Mouse (Mus musculus) erythroblast, adult 5-6 weeks (primary cell): ENCODE measurements around the gene Uxs1. TPM values are rescaled to one million over a fixed set of nuclear protein-coding genes. Genes with fewer than 3 reads are reported as not detected.

Experiments used
- ATAC-seq: replicated peaks from 2 replicates; pipeline ENCODE4 v1.8.0; 2016; ENCODE audit warnings: moderate number of reproducible peaks, mild to moderate bottlenecking, moderate TSS enrichment, inconsistent platforms; ENCODE audit not compliant: poor library complexity, low FRiP score, severe bottlenecking
- total RNA-seq, 2 experiments: library from RNA; stranded (forward) in 1 of 2; stranded (reverse) in 1 of 2; fragments of 150-400 nt in 1 of 2; fragments of 200-764, 138-1000 nt in 1 of 2; gene quantifications; 2 replicates each; pipeline versions ENCODE4 v1.2.3 to v1.2.4; 2015 to 2017; ENCODE audit warnings: low replicate concordance in 2 of 2

Gene Uxs1
- total RNA-seq (2015; ENCODE audit: low replicate concordance) (2.9 and 6.9 TPM in 2 replicates), total RNA-seq (2017; ENCODE audit: low replicate concordance) (4.9 and 9.4 TPM in 2 replicates)

- ATAC-seq, result peak; percentile 97
Measured at GRCm38 (mm10) chr1:43827763-43828194, at the start of gene Uxs1. Uxs1 (minus strand) TSS chr1:43827800.

DNA sequence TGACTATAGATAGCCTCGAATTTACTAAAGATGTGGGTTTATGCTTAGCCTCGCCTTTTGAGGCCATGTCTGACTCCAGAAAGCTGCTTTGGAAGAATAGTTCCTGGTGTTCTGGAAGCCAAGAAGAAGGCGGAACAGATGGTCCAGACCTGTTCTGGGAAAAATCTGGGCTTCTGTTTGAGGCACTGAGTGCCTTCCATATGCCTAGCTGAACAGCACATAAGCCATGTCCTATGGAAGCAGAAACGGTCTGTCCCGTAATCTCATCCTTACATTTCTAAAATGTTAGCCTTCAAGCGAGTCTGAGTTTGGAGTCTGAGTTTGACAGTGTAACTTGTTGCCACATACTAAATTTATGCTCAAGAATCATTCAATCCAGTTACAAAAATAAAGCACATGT is 49.6 kb upstream of the Uxs1 start:
- ATAC-seq, result no peak

- ATAC-seq, result no peak
Measured at GRCm38 (mm10) chr1:43871116-43871515, 43.5 kb upstream of the Uxs1 start.

- no peak for ATAC-seq
Measured at GRCm38 (mm10) chr1:43868510-43868909, 40.9 kb upstream of the Uxs1 start.

- no peak for ATAC-seq
Measured at GRCm38 (mm10) chr1:43864758-43865157, 37.2 kb upstream of the Uxs1 start.

DNA sequence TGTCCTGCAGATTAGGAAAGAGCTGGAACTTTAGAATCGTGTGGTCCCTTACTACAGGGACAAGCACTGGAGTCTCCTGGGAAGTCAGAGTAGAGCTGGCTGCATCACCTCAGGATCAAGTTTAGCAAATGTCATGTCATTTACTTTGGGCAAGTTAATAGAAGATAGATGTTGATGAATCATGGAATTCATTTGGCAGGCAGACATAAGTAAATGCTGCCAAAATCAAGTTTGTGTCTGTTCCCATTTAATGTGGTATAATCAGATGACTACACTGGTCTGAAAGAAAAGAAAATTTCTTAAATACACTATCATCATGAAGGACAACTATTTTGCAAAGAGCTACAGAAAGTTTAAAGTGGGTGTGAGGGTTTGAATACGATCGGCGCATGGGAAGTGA is 35.0 kb upstream of the Uxs1 start:
- no peak for ATAC-seq

- no peak for ATAC-seq
Measured at GRCm38 (mm10) chr1:43858988-43859387, 31.4 kb upstream of the Uxs1 start.

GRCm38 (mm10) chr1:43857656-43858055 is 30.1 kb upstream of the Uxs1 start:
- no peak for ATAC-seq

DNA sequence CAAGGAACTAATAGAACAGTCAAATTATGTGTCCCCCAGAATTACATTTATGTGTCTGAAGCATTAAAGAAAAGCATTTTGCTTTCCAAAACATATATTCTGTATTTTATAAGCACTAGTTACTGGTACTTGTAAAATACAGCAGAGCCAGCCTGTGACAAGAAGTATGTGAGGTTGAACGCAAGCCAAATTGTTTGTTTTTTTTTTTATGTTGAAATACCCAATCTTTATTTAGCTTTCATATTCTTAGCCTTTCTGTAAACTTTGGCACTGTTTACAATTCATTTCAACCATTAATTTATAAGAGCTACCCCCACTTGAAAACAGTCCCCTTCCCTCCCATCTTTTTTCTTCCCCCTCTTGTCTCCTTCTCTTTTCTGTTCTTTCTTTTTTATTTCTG is 28.0 kb upstream of the Uxs1 start:
- no peak for ATAC-seq

GRCm38 (mm10) chr1:43843398-43843797 is 15.8 kb upstream of the Uxs1 start:
- no peak for ATAC-seq

DNA sequence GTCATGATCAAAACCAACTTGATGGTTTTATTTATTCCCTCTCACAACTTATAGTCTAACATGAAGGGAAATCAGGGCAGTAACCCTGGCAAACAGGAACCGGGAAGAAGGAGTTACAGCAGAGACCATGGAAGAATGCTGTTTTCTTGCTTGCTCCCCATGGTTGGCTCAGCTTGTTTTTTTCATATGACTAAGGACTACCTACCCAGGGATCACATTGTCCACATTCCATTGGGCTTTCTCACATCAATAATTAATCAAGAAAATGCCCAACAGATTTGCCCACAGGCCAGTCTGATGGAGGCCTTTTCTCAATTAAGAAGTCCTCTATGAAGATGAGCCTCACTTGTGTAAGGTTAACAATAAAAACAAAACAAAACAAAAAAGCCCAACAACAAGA is 9.6 kb upstream of the Uxs1 start:
- ATAC-seq, result no peak

DNA sequence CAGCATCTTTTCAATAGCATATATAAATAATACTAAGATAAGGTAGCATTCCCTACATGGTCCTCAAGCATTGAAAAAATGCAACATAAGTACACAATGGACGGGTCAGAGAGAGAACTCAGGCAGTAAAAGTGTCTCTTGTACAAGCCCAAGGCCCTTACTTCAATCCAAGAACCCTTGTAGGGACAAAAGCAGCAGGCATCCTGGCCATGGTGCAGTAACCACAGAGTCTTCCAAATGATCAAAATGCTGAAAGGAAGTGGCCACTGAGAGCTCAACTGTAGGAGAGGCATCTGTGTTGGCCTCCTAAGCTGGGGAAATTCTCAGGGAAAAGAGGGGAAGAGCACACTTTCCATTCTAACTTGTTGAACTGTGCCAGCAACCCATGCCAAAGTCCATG is 2.5 kb upstream of the Uxs1 start:
- ATAC-seq, result no peak

- ATAC-seq, result peak; percentile 53
Measured at GRCm38 (mm10) chr1:43827002-43827762, 418 bp downstream of the Uxs1 start.

- ATAC-seq, result 0 out of 2 replicates have a peak, but pooled peaks have one; percentile 3
Measured at GRCm38 (mm10) chr1:43826628-43827001, 985 bp downstream of the Uxs1 start.

- ATAC-seq, result no peak
Measured at GRCm38 (mm10) chr1:43823406-43823805, 4.2 kb downstream of the Uxs1 start.

- no peak for ATAC-seq
Measured at GRCm38 (mm10) chr1:43822586-43822985, 5.0 kb downstream of the Uxs1 start.

GRCm38 (mm10) chr1:43821804-43822203 is 5.8 kb downstream of the Uxs1 start:
- ATAC-seq, result no peak

- no peak for ATAC-seq
Measured at GRCm38 (mm10) chr1:43820571-43820970, 7.0 kb downstream of the Uxs1 start.

GRCm38 (mm10) chr1:43819091-43819490 is 8.5 kb downstream of the Uxs1 start:
- no peak for ATAC-seq

GRCm38 (mm10) chr1:43818356-43818755 is 9.2 kb downstream of the Uxs1 start:
- ATAC-seq, result no peak

DNA sequence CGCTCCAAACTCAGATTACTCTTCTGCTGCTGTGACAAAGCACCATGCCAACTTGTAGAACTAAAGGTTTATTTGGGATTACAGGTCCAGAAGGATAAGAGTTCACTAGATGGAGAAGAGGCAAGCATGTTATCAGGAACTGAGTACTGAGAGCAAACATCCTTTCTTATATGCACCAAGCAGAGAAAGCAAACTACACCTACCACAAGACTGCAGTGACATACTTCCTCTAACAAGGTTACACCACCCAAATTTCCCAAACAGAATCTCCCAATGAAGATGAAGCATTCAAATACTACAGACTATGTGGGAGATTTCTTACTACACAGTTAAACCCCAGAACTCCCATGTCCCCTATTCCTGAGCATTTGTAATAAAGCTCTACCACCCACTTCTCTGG is 15.8 kb downstream of the Uxs1 start:
- ATAC-seq, result no peak

DNA sequence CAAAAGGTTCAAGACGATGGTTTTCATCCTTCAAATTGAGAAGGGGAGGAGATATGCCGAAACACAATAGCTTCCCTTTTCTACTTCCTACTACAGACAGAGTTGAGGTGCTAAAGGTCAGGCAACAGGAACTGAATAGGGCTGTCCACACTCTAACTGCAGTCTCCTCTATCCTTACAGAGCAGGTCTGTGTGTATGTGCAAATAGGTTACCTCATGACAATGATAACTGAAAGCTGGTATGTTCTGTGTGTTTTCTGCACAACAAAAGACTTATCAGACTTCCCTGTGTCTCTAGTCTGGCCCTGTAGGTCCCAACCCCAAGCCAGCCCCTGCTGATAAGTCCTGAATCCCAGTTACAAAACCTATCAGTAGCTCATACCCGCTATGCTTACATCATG is 16.5 kb downstream of the Uxs1 start:
- no peak for ATAC-seq
